9 mouse cellular contexts compared by ENCODE assay signal in genomic region chr8:37159481-37159880, GRCm38 (mm10).
DNase-seq lines count a peak whose midpoint lies in the region; ATAC-seq and TF ChIP-seq lines count a peak whose summit lies in the region.
"Had no signal": no experiment of that assay in that cellular context is flagged by ENCODE, and none has a peak within 500 bp of the region (broad histone marks: within the 10 kb centered on the region; RNA-seq: fewer than 3 reads in every experiment).

No protein-coding gene starts in this region.

- no peak overlapping the region for H3K27ac ChIP-seq in heart, adult 2 months
- H3K27ac ChIP-seq in heart, embryonic 11.5 days (ENCODE audit: low read depth, low read length) = no peak overlapping the region
- H3K27ac ChIP-seq in midbrain, postnatal 0 days (ENCODE audit: low read depth, low read length) = no peak overlapping the region
- H3K27ac ChIP-seq: lung, embryonic 15.5 days had no signal

- ATAC-seq in heart, embryonic 11.5 days (replicated peaks; ENCODE audit: insufficient number of reproducible peaks, low FRiP score, low TSS enrichment) = no peak
- ATAC-seq in midbrain, postnatal 0 days (ENCODE audit: low FRiP score) = no peak

- intact Hi-C loops in heart, adult 2 months (cut with DNase I) = no loop called here
- intact Hi-C loops in heart, postnatal 36 days (cut with DNase I) = no loop called here

- TF ChIP-seq POLR2A in heart, adult 2 months (IDR thresholded peaks at IDR 0.05; ENCODE audit: insufficient read depth, low read depth, low read length) = no peak

- no peak overlapping the region for H3K4me3 ChIP-seq in heart, adult 2 months
- H3K4me3 ChIP-seq in heart, embryonic 11.5 days (ENCODE audit: low read depth, low read length) = no peak overlapping the region
- H3K4me3 ChIP-seq in midbrain, postnatal 0 days (ENCODE audit: low read depth, low read length) = no peak overlapping the region
- H3K4me3 ChIP-seq: lung, embryonic 15.5 days had no signal

- peak; percentile 85 for TF ChIP-seq CTCF in heart, adult 2 months (IDR thresholded peaks at IDR 0.05)
- TF ChIP-seq CTCF in midbrain, postnatal 0 days (IDR thresholded peaks at IDR 0.05) = peak; percentile 93

- H3K9me3 ChIP-seq in heart, embryonic 11.5 days (replicated peaks; ENCODE audit: control insufficient read depth, low read length) = no peaks in the 10 kb centered on the region
- no peaks in the 10 kb centered on the region for H3K9me3 ChIP-seq in midbrain, postnatal 0 days (ENCODE audit: low read length)
- H3K9me3 ChIP-seq: lung, embryonic 15.5 days had no signal

- no peak overlapping the region for H3K9ac ChIP-seq in heart, adult 2 months (ENCODE audit: low read depth, low read length)
- no peak overlapping the region for H3K9ac ChIP-seq in heart, embryonic 11.5 days (ENCODE audit: low read depth, low read length)
- no peak overlapping the region for H3K9ac ChIP-seq in midbrain, postnatal 0 days (replicated peaks; ENCODE audit: low read length, poor library complexity, severe bottlenecking)
- H3K9ac ChIP-seq: lung, embryonic 15.5 days had no signal

- H3K27me3 ChIP-seq in heart, adult 2 months (ENCODE audit: control insufficient read depth, insufficient read depth, low read length) = no peaks in the 10 kb centered on the region
- no peaks in the 10 kb centered on the region for H3K27me3 ChIP-seq in heart, embryonic 11.5 days (ENCODE audit: control insufficient read depth, insufficient read depth, low read length)
- H3K27me3 ChIP-seq in midbrain, postnatal 0 days (ENCODE audit: insufficient read depth, low read length) = no peaks in the 10 kb centered on the region
- H3K27me3 ChIP-seq: lung, embryonic 15.5 days had no signal

- no peaks in the 10 kb centered on the region for H3K79me2 ChIP-seq in heart, adult 2 months (replicated peaks; ENCODE audit: control insufficient read depth, insufficient read depth, low read length)

- TF ChIP-seq EP300 in heart, adult 2 months (IDR thresholded peaks at IDR 0.05; ENCODE audit: insufficient read depth, low read depth, low read length) = no peak

- DNase-seq in heart, adult 2 months = peak; percentile 4 to 39
- peak; percentile 40 to 51 for DNase-seq in adrenal gland, adult 18-20 months (ENCODE audit: low spot score in 2 of 2)
- peak; percentile 80 for DNase-seq in embryo, embryonic 10 days (ENCODE audit: low spot score)
- DNase-seq in heart, postnatal 36 days = peak; percentile 14 to 42
- peak; percentile 20 to 81 for DNase-seq in left cerebral cortex, adult 9 months (ENCODE audit: low spot score in 2 of 2)
- DNase-seq in midbrain, postnatal 0 days (ENCODE audit: low spot score) = peak; percentile 84
- peak; percentile 7 for DNase-seq in thymus, postnatal 25 days

- no peak overlapping the region for H3K4me2 ChIP-seq in heart, embryonic 11.5 days
- H3K4me2 ChIP-seq in midbrain, postnatal 0 days (ENCODE audit: low read depth, low read length, poor library complexity, severe bottlenecking) = no peak overlapping the region
- H3K4me2 ChIP-seq: lung, embryonic 15.5 days had no signal

- WGBS in heart, adult 2 months = 7% methylated on average over 9 of the region's 9 CpGs
- WGBS in heart, embryonic 11.5 days (ENCODE audit: insufficient replicate concordance) = 9% methylated on average over 9 of the region's 9 CpGs
- 7% methylated on average over 9 of the region's 9 CpGs for WGBS in midbrain, postnatal 0 days

- H3K36me3 ChIP-seq in heart, adult 2 months (ENCODE audit: control insufficient read depth, insufficient read depth, low read length) = no peaks in the 10 kb centered on the region
- no peaks in the 10 kb centered on the region for H3K36me3 ChIP-seq in heart, embryonic 11.5 days (ENCODE audit: control insufficient read depth, insufficient read depth, low read length)
- no peaks in the 10 kb centered on the region for H3K36me3 ChIP-seq in midbrain, postnatal 0 days (ENCODE audit: insufficient read depth, low read length)
- H3K36me3 ChIP-seq: lung, embryonic 15.5 days had no signal

- no peaks in the 10 kb centered on the region for H3K4me1 ChIP-seq in heart, adult 2 months (ENCODE audit: control insufficient read depth, insufficient read depth, low read length)
- H3K4me1 ChIP-seq in heart, embryonic 11.5 days (ENCODE audit: control insufficient read depth, insufficient read depth, low read length) = no peaks in the 10 kb centered on the region
- no peaks in the 10 kb centered on the region for H3K4me1 ChIP-seq in midbrain, postnatal 0 days (ENCODE audit: insufficient read depth, low read length)
- H3K4me1 ChIP-seq: lung, embryonic 15.5 days had no signal

Comparison
In these comparisons a context has a peak if more than half of its experiments do, and no peak if none do; other contexts are left out.
1. DNase-seq: peak in every context shown above with its lines; median percentile 84 in midbrain, postnatal 0 days; 80 in embryo, embryonic 10 days; 50 in left cerebral cortex, adult 9 months; 46 in adrenal gland, adult 18-20 months; 28 in heart, postnatal 36 days; 22 in heart, adult 2 months; 7 in thymus, postnatal 25 days.